Mouse (Mus musculus) natural killer cell, adult 2 months (primary cell): ENCODE measurements at regions not wholly inside any gene's neighbourhood (a gene's known extent, or its start where the extent isn't known, plus 50 kb on each side); places are given as distances from the start of the nearest gene placed in this dataset.

ENCODE experiments used
- DNase-seq, 2 experiments: peaks; one replicate each; pipeline ENCODE4 v3.0.0; 2022; ENCODE audit warnings: low spot score in 2 of 2

- no peak for DNase-seq
Observed at GRCm38 (mm10) chr15:94219907-94220306, 245.3 kb downstream of the Adamts20 start.

GRCm38 (mm10) chr15:94216703-94217102 lies 248.5 kb downstream of the Adamts20 start:
- DNase-seq = no peak

- no peak for DNase-seq
Observed at GRCm38 (mm10) chr15:94214440-94214839, 250.8 kb downstream of the Adamts20 start.

GRCm38 (mm10) chr15:94213393-94213792 lies 251.8 kb downstream of the Adamts20 start:
- DNase-seq = no peak

GRCm38 (mm10) chr15:94208476-94208875 lies 256.7 kb downstream of the Adamts20 start:
- DNase-seq = no peak

GRCm38 (mm10) chr15:94206454-94206853 lies 258.8 kb downstream of the Adamts20 start:
- no peak for DNase-seq

- DNase-seq = no peak
Observed at GRCm38 (mm10) chr15:94205309-94205893, 259.8 kb downstream of the Adamts20 start.

GRCm38 (mm10) chr15:94190081-94190488 lies 275.1 kb downstream of the Adamts20 start:
- no peak for DNase-seq

- DNase-seq = no peak
Observed at GRCm38 (mm10) chr15:94187588-94187987, 277.6 kb downstream of the Adamts20 start.

- DNase-seq = no peak
Observed at GRCm38 (mm10) chr15:94183663-94184375, 281.4 kb downstream of the Adamts20 start.

GRCm38 (mm10) chr15:94174083-94174482 lies 291.1 kb downstream of the Adamts20 start:
- DNase-seq = no peak

GRCm38 (mm10) chr15:94160806-94161205 lies 304.4 kb downstream of the Adamts20 start:
- DNase-seq = no peak

- DNase-seq = no peak
Observed at GRCm38 (mm10) chr15:94139534-94139958, 325.7 kb downstream of the Adamts20 start.

- DNase-seq = no peak
Observed at GRCm38 (mm10) chr15:94137159-94137952, 327.9 kb downstream of the Adamts20 start.

GRCm38 (mm10) chr15:94112801-94113200 lies 352.4 kb downstream of the Adamts20 start:
- DNase-seq = no peak

GRCm38 (mm10) chr15:94107186-94107716 lies 358.0 kb downstream of the Adamts20 start:
- DNase-seq = no peak

GRCm38 (mm10) chr15:94090644-94091043 lies 374.6 kb downstream of the Adamts20 start:
- no peak for DNase-seq

- no peak for DNase-seq
Observed at GRCm38 (mm10) chr15:94089856-94090255, 375.4 kb downstream of the Adamts20 start.

- DNase-seq = no peak
Observed at GRCm38 (mm10) chr15:94082369-94082768, 382.8 kb downstream of the Adamts20 start.

- no peak for DNase-seq
Observed at GRCm38 (mm10) chr15:94077056-94077455, 388.2 kb downstream of the Adamts20 start.

GRCm38 (mm10) chr15:94074161-94074950 lies 390.9 kb downstream of the Adamts20 start:
- no peak for DNase-seq

- DNase-seq = no peak
Observed at GRCm38 (mm10) chr15:94067721-94068120, 397.5 kb downstream of the Adamts20 start.
